Mouse (Mus musculus): ENCODE measurements around the gene Qser1. TPM values are rescaled to one million over a fixed set of nuclear protein-coding genes. Genes with fewer than 3 reads are reported as not detected.

The Qser1 gene
- polyA plus RNA-seq, 1 experiment from 2014 or later: 13.5 TPM

DNA sequence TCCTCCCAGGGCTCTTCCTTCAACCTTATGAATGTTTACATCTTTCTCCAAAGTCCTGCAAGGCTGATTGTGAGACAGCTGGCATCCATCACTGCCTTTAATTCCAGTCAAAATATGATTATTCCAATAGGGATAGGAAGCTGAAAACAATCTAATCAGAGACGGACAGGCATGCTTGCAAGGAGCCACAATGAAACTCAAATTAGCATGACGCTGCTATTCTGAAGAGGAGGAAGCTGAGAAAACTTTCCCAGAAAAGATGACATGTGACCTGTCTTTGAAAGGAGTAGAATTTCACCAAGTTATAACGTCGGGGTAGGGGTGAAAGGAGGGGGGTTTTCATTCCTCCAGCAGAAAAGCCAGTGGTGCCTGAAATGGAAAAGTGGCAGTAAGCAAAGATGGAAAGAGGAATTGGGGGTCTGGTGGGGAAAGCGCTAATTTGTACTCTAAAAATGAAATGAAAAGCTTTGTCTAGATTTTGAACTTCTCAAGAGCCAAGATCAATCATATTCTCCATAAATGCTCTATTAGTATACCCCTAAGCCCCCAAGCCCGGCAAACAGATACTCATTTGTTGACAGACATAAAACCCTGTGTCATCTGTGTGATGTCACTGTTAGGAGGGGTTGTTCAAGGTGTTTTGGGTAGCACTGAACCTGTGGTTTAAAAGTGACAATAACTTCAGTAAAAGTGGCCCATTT lies 105.7 kb downstream of the Qser1 start:
- no peaks in the 10 kb centered on the region for H3K27me3 ChIP-seq (replicated peaks; ENCODE audit: control insufficient read depth, insufficient read depth, low read length)
- no peak overlapping the region; the same call in 1 of the 2 replicates for H3K27ac ChIP-seq (ENCODE audit: low read depth, low read length)
- peak; percentile 31 for DNase-seq (ENCODE audit: low spot score)
- peak overlapping the region; percentile 68 for H3K4me2 ChIP-seq (ENCODE audit: low read length)
- H3K9me3 ChIP-seq (replicated peaks; ENCODE audit: control insufficient read depth, low read length): no peaks in the 10 kb centered on the region
- H3K4me1 ChIP-seq (ENCODE audit: control insufficient read depth, insufficient read depth, low read length): no peaks in the 10 kb centered on the region
- H3K4me3 ChIP-seq (ENCODE audit: low read depth, low read length): peak overlapping the region; percentile 72
- WGBS: 22% methylated on average over 6 of the region's 6 CpGs
- ATAC-seq: peak; percentile 4; the same call in 1 of the 2 replicates
- peak overlapping the region; percentile 92; the same call in 1 of the 2 replicates for H3K9ac ChIP-seq (ENCODE audit: low read length)
- H3K36me3 ChIP-seq (ENCODE audit: control insufficient read depth, insufficient read depth, low read length): 0 out of 2 replicates have a peak, but pooled peaks cover 5% of the 10 kb centered on the region

- 49% methylated on average over 6 of the region's 6 CpGs for WGBS
- no peak overlapping the region for H3K27ac ChIP-seq (ENCODE audit: low read depth, low read length)
- no peak overlapping the region for H3K9ac ChIP-seq (ENCODE audit: low read length)
- H3K4me3 ChIP-seq (ENCODE audit: low read depth, low read length): no peak overlapping the region
- DNase-seq (ENCODE audit: low spot score): no peak
- no peaks in the 10 kb centered on the region for H3K27me3 ChIP-seq (replicated peaks; ENCODE audit: control insufficient read depth, insufficient read depth, low read length)
- no peaks in the 10 kb centered on the region for H3K9me3 ChIP-seq (replicated peaks; ENCODE audit: control insufficient read depth, low read length)
- H3K36me3 ChIP-seq (ENCODE audit: control insufficient read depth, insufficient read depth, low read length): peaks cover 15% of the 10 kb centered on the region
- no peak overlapping the region for H3K4me2 ChIP-seq (ENCODE audit: low read length)
- ATAC-seq: no peak
- no peaks in the 10 kb centered on the region for H3K4me1 ChIP-seq (ENCODE audit: control insufficient read depth, insufficient read depth, low read length)
Observed at GRCm38 (mm10) chr2:104709786-104710337, 106.7 kb downstream of the Qser1 start.

Other genes starting within 250 kb of the Qser1 start
- gene Cstf3, start 226.2 kb downstream of the Qser1 start, polyA plus RNA-seq (2014; fragmentation: Nextera tagmentation; extraction: Ambion mirVana): 75.2 and 92.5 TPM in 2 replicates
- gene Tcp11l1, start 104.6 kb downstream of the Qser1 start, polyA plus RNA-seq (2014; fragmentation: Nextera tagmentation; extraction: Ambion mirVana): 43.8 and 52.7 TPM in 2 replicates
- gene Pin1rt1, start 100.4 kb downstream of the Qser1 start, polyA plus RNA-seq (2014; fragmentation: Nextera tagmentation; extraction: Ambion mirVana): not detected in 2 replicates
- gene Depdc7, start 73.9 kb downstream of the Qser1 start, polyA plus RNA-seq (2014; fragmentation: Nextera tagmentation; extraction: Ambion mirVana): 3.6 and 3.8 TPM in 2 replicates
- 0.23 TPM in 2 replicates for gene Prrg4, start 33.1 kb upstream of the Qser1 start, polyA plus RNA-seq (2014; fragmentation: Nextera tagmentation; extraction: Ambion mirVana)
- 9.2 and 9.7 TPM in 2 replicates for gene Ccdc73, start 51.0 kb upstream of the Qser1 start, polyA plus RNA-seq (2014; fragmentation: Nextera tagmentation; extraction: Ambion mirVana)
- 249 and 273 TPM in 2 replicates for gene Eif3m, start 200.3 kb upstream of the Qser1 start, polyA plus RNA-seq (2014; fragmentation: Nextera tagmentation; extraction: Ambion mirVana)

All from forebrain, embryonic 14.5 days (tissue).